Mouse (Mus musculus) CD8-positive naive resting alpha-beta T cell, adult 2 months (primary cell): ENCODE measurements around the gene Numa1.
"Not testable (repeated sequence)": the region's sequence is repeated elsewhere in the genome, so short reads cannot be mapped to it uniquely, and the experiment has no call there.

Experiments used
- DNase-seq, 2 experiments: peaks; one replicate each; pipeline ENCODE4 v3.0.0; 2022; ENCODE audit warnings: low read depth in 2 of 2, low spot score in 2 of 2

Gene Numa1

GRCm38 (mm10) chr7:101936996-101937395, 3.1 kb downstream of the Numa1 start:
- DNase-seq: no peak

GRCm38 (mm10) chr7:101937569-101937968, 3.7 kb downstream of the Numa1 start:
- no peak for DNase-seq

DNA sequence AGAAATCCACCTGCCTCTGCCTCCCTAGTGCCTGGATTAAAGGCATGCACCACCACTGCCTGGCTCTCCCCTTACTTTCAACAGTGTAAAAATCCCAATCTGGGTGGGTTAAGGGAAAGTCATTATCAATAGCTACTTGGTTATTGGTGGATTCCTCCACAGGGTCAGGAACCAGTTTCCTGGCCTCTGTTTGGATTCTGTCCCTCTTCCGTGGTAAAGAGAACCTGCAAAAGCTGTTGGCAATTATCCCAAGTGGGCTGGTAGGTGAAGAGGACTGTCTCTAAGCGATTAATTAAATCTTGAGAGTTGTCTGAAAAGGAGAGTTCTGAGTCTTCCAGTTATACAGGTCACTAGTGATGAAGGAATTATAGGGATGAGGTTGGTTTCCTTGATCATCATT, 4.4 kb downstream of the Numa1 start:
- DNase-seq: no peak

DNA sequence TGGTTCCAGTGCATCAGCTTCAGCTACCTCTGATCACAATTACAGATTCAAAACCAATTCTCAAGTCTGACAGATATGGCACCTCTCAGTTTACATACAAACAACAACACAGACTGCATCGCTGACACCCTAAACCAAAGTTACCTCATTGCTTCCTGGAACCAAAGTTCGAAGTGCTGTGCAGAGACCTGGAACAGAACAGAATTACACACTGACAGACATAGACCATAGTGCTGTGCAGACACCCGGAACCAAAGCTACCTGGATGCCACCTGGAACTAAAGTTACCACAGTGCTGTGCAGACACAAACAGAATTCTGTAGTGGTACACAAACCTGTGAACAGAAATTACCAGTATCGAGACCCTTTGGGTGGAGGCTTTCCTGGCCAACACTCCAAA, 5.8 kb downstream of the Numa1 start:
- no peak for DNase-seq

GRCm38 (mm10) chr7:101949008-101949407, 15.1 kb downstream of the Numa1 start:
- DNase-seq: not testable (repeated sequence)

- no peak for DNase-seq
These were observed 17.7 kb downstream of the Numa1 start for GRCm38 (mm10) chr7:101951648-101952047.

DNA sequence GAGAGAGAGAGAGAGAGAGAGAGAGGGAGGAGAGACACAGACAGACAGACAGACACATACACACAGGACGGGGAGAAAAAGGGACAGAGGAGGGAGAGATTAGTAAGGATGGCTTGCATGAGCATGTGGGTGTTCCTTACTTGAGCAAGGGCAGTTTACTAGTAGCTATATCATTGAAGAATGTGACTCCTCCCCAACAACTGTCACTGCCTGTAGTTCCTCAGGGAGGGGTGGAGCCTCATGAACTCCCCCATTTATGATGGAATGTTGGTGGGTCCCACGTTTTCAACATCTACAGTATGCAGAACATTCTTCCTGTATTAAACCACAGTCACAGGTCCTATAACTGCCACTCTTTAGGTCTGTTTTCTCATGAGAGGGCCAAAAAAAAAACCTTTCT, 18.2 kb downstream of the Numa1 start:
- no peak for DNase-seq

DNA sequence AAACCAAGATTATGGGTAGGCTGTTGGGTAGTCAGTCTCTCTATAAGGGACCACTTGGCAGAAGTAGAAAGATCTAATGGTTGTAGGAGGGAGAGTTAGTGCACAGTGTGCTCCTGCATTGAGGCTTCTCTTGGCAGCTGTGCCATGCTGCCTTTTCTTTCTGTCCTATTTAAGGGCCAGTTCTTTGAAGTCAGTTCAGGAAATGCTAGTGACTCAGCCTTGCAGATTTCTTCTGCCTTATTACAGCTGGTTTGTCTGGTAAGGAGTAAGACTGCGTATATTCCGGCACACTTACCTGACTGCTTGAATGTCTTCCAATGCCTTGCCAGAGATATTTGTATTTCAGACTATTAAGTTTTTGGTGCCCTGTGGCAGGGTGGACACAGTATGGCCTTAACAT, 20.3 kb downstream of the Numa1 start:
- DNase-seq: no peak

DNA sequence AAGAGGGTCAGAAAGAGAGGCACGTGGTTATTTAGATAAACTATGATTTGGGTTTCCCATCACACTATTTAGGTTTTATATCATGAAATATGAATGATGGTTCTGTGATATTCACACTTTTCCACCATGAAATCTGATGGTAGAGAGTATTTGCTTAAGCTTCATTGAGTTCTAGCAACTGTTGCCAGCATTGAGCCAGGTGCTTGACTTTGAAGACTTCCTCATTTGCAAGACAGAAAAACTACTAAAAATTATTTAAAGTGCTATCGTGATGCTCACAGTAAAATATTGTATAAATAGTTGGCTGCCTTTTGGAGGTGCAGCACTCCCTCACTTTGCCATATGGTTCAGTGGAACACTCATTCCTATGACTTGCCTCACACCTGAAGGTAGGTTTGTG, 21.4 kb downstream of the Numa1 start:
- no peak for DNase-seq

DNA sequence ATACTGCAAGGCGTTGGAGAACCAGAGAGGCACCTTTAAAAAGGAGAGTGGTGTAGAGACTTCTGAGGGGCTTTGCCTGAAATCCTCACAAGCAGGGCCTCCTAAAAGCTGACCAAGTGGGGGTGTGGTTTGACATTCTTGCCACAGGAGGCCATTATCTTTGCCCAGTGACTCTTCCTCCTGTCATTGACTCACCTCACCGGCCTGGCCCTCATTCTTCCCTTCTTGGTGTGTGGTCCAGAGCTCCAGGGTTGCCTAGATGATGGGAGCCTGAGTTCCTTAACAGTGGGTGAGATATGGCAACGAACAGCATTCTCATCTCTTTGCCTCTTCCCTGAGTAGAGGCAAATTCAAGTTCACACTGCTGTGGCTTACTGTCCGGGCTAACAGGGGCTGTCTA, 22.0 kb downstream of the Numa1 start:
- DNase-seq: no peak

GRCm38 (mm10) chr7:101956481-101956880, 22.6 kb downstream of the Numa1 start:
- DNase-seq: no peak

DNA sequence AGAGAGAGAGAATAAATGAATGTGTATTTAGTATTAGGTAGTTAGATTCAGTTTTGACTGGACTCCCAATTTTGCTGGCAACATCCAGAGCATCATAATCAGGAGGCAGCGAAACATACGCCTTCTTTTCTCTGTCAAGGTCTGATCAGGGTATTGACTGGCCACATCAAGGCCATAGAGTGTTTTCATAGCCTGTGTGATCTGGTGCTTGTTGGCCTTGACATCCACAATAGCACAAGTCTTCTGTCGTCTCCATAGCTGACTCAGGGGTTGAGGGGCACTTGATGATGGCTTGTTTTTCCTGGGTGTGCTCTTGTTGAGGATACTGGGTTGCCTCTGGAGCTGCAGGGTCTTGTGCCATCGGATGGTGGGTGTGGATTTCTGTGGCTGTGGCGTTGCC, 23.0 kb downstream of the Numa1 start:
- DNase-seq: no peak

DNA sequence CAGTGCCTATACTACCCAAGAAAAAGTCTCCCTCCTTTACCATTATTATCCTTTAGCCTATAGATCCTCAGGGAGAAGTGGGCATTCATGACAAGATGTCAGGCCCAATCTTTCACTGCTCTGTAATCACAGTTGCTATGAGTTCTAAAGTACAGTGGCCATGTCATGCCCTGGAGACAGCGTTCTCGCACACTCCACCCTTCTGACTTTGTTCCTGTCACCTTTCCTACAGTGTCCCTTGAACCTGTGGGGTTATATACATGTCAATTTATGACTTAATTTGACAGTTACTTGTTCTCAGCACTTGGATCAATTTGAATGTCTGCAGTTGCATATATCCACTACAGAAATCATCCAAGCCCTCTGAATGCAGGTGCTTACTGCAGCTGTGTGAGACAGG, 28.9 kb downstream of the Numa1 start:
- no peak for DNase-seq

- DNase-seq: no peak
These were observed 29.7 kb downstream of the Numa1 start for GRCm38 (mm10) chr7:101963621-101964020.

DNA sequence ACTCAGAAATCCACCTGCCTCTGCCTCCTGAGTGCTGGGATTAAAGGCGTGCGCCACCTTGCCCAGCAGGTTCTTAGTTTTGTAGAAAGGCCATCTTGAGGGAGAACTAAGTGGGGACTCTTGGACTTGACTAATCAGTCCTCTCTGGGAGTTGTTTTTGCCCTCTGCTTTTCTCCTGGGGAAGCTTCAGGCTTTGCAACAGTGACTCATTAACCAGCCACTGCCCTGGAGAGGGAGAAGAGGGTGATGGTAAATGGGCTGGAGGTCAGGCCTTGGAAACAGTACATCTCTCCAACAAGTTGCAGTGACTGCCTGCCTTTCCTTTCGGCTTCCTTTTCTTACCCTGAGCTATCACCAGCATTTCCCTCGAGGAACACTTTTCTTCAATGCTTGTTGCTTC, 30.6 kb downstream of the Numa1 start:
- no peak for DNase-seq

DNA sequence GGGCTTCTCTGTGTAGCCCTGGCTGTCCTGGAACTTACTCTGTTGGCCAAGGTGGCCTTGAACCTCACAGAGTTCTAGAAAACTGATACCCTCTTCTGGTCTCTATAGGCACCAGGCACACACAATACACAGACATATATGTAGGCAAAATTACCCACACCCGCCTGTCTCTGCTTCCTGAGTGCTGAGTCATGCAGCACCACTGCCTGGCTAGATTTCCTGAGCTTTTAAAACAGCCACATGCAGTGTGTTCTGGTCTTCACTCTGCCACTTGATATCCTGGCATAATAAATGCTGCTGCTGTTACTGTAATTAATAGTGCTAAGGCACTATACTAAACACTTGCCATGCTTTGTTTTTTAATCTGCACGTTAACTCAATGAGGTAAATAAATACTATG, 31.7 kb downstream of the Numa1 start:
- DNase-seq: no peak

DNA sequence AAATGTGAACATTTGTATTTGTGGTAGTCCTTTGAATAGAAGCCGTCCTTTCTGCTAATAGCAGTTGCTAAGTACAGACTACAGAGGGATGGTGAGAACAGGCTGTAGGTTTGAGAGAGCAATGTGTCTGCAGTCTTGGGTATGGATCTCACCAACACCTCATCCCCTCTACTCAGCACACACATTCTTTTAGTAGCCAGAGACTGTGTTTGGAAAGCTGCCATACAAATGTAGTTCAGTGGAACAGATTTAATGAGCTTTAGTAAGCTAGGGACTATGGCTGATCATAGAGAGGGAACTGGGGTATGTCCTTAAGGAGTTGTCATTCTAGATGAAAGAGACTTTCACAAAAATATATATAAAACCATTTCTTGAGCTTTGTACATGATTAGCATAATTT, 33.3 kb downstream of the Numa1 start:
- no peak for DNase-seq

GRCm38 (mm10) chr7:101968751-101969150, 34.8 kb downstream of the Numa1 start:
- DNase-seq: no peak

DNA sequence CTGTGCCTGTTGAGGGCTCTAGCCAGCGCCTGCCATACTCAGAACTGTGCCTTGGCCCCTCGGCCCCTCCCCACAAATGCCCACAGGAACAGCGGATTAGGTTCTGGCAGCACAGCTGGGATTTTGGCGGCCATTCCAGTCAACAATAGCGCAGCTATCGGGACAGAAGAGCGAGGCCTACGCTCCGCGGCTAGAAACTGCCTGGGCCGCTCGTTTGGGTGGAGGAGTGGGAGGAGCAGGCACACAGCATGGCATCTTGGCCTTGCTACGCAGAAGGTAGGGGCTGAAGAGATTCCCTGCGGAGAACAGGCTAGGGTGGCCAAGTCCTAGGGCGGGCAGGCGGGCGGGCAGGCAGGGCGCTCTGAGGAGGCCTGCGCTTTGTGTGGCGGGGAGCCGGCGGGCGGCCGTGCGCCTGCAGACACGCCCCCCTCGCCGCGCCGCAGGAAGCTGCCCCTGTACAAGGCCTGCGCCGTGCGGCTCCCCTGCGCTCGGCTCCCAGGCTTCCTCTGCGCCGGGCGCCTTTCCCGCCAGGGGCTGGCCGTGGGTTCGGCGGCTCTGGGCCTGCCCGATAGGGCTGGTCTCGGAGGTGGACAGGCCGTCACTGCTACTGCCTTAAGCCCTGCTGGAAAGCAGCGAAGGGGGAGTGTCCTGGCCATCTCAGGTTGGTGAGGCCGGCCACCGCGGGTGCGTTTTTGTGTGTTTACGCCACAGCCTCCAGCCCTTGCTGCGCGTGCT, 36.0 kb downstream of the Numa1 start:
- DNase-seq: peak; percentile 78 to 83

- DNase-seq: peak in 1 of 2 experiments; percentile 78
These were observed 36.5 kb downstream of the Numa1 start for GRCm38 (mm10) chr7:101970429-101970775.

DNA sequence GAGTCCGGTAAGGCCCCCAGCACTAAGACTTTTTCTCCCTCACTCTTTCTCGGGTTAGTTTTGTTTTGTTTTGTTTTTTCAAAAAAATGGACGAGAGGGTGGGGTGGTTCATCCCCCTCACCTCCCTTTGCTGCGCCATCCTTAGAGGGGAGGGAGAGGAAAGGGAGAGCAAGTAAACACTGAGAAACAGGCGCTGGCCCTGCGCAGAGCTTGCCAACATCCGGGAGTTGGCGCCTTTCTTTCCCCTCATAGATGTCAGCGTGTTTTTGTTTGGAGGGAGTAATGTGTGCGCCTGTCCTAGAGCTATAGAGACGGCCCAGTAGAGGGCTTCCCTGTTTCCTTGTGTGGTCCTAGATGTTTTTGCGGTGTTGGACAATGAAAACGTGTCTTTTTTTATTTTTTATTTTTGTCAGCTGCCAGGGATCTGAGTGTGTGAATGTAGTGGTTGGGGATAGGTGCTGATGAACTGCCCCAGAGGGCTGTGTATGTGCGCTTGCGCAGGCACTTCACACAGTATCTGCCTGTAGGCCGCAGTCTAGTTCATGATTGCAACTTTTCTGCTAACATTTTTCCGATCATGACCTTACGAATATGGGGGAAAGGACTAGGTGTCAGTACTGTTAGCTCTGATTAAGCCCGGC, 37.0 kb downstream of the Numa1 start:
- DNase-seq: peak; percentile 70 to 78

- DNase-seq: no peak
These were observed 37.8 kb downstream of the Numa1 start for GRCm38 (mm10) chr7:101971721-101972120.

GRCm38 (mm10) chr7:101973730-101974129, 39.8 kb downstream of the Numa1 start:
- no peak for DNase-seq
